Mouse (Mus musculus) neural tube, embryonic 11.5 days (tissue): ENCODE data around the gene Castor1. TPM values are rescaled to one million over a fixed set of nuclear protein-coding genes. Genes with fewer than 3 reads are reported as not detected.

Source experiments
- ATAC-seq: fragments of 200-750 bp; cut with Nextera tagmentation; 2 replicates; pipeline ENCODE4 v1.8.0; 2017; ENCODE audit warnings: moderate number of reproducible peaks, mild to moderate bottlenecking, moderate TSS enrichment, moderate library complexity; ENCODE audit not compliant: insufficient read depth, low FRiP score, low TSS enrichment
- DNase-seq: peaks from one replicate; pipeline ENCODE4 v3.0.0-alpha.2; 2015; ENCODE audit warnings: low spot score
- H3K27ac ChIP-seq: fragments of 300-500 bp; sonication (generic); 2 replicates; pipeline ENCODE4 v1.5.1; 2014; ENCODE audit warnings: low read depth, mild to moderate bottlenecking, low read length
- H3K27me3 ChIP-seq: fragments of 300-500 bp; sonication (generic); 2 replicates; pipeline ENCODE4 v1.6.1; 2014; ENCODE audit warnings: mild to moderate bottlenecking, low read length, mixed read lengths; ENCODE audit not compliant: control insufficient read depth, insufficient read depth
- H3K36me3 ChIP-seq: fragments of 300-500 bp; sonication (generic); 2 replicates; pipeline ENCODE4 v1.6.1; 2014; ENCODE audit warnings: mild to moderate bottlenecking, low read length, moderate library complexity, mixed read lengths; ENCODE audit not compliant: control insufficient read depth, insufficient read depth
- H3K4me1 ChIP-seq: fragments of 300-500 bp; sonication (generic); 2 replicates; pipeline ENCODE4 v1.6.1; 2014; ENCODE audit warnings: low read length, mixed read lengths; ENCODE audit not compliant: control insufficient read depth, insufficient read depth
- H3K4me2 ChIP-seq: fragments of 300-500 bp; sonication (generic); 2 replicates; pipeline ENCODE4 v1.6.1; 2014; ENCODE audit warnings: low read depth, mild to moderate bottlenecking, moderate library complexity
- H3K4me3 ChIP-seq: fragments of 300-500 bp; sonication (generic); 2 replicates; pipeline ENCODE4 v1.5.1; 2014; ENCODE audit warnings: low read depth, low read length
- H3K9ac ChIP-seq: fragments of 300-500 bp; sonication (generic); 2 replicates; pipeline ENCODE4 v1.6.1; 2014; ENCODE audit warnings: mild to moderate bottlenecking, low read length
- H3K9me3 ChIP-seq: fragments of 300-500 bp; sonication (generic); 2 replicates; pipeline ENCODE4 v1.6.1; 2016; ENCODE audit warnings: low read length; ENCODE audit not compliant: control insufficient read depth
- WGBS: fragments of 180-500 bp; shearing (Covaris S2); extraction: QIAGEN DNeasy Blood & Tissue Kit; methylation state at CpG from one replicate; pipeline ENCODE4 v1.1.7; 2014; 5-methylcytosine and 5-hydroxymethylcytosine counted together
- polyA plus RNA-seq: library from polyadenylated mRNA; unstranded; fragments of >200 nt; fragmentation: Nextera tagmentation; extraction: Ambion mirVana; gene quantifications from 2 replicates; pipeline ENCODE4 v1.2.1, GENCODE M21; 2014

Castor1 gene
- polyA plus RNA-seq, 1 experiment from 2014 or later = 2.1 TPM

GRCm38 (mm10) chr11:4222046-4222950, 4.3 kb downstream of the Castor1 start:
- Histone ChIP-seq H3K4me3 (no peak overlapping the region), H3K4me1 (0 out of 2 replicates have a peak, but pooled peaks cover 7% of the 10 kb centered on the region), H3K9me3 (peaks cover 4% of the 10 kb centered on the region; the same call in 1 of the 2 replicates), H3K27me3 (peaks cover 12% of the 10 kb centered on the region), H3K36me3 (no peaks in the 10 kb centered on the region), H3K9ac (no peak overlapping the region), H3K27ac (no peak overlapping the region), H3K4me2 (no peak overlapping the region)
- 86% methylated on average over 17 of the region's 17 CpGs for WGBS
- ATAC-seq (no peak), DNase-seq (no peak)

GRCm38 (mm10) chr11:4223393-4224188, 5.6 kb downstream of the Castor1 start:
- H3K36me3 ChIP-seq = no peaks in the 10 kb centered on the region
- H3K4me2 ChIP-seq = no peak overlapping the region
- no peak for DNase-seq
- H3K4me1 ChIP-seq = no peaks in the 10 kb centered on the region
- H3K9ac ChIP-seq = no peak overlapping the region
- no peak overlapping the region for H3K4me3 ChIP-seq
- no peaks in the 10 kb centered on the region for H3K9me3 ChIP-seq
- H3K27ac ChIP-seq = no peak overlapping the region
- peaks cover 7% of the 10 kb centered on the region for H3K27me3 ChIP-seq
- 29% methylated on average over 7 of the region's 7 CpGs for WGBS
- ATAC-seq = no peak

GRCm38 (mm10) chr11:4224223-4224622, 6.2 kb downstream of the Castor1 start:
- H3K4me3 ChIP-seq = no peak overlapping the region
- H3K9ac ChIP-seq = no peak overlapping the region
- no peaks in the 10 kb centered on the region for H3K36me3 ChIP-seq
- H3K4me1 ChIP-seq = no peaks in the 10 kb centered on the region
- H3K27me3 ChIP-seq = peaks cover under 1% of the 10 kb centered on the region
- ATAC-seq (no peak), DNase-seq (no peak)
- no peak overlapping the region for H3K27ac ChIP-seq
- whole genome bisulfite sequencing = 47% methylated on average over 2 of the region's 2 CpGs
- H3K4me2 ChIP-seq = no peak overlapping the region
- no peaks in the 10 kb centered on the region for H3K9me3 ChIP-seq

GRCm38 (mm10) chr11:4226569-4227325, 8.7 kb downstream of the Castor1 start:
- Histone ChIP-seq H3K27me3 (no peaks in the 10 kb centered on the region), H3K27ac (no peak overlapping the region), H3K4me1 (no peaks in the 10 kb centered on the region), H3K36me3 (no peaks in the 10 kb centered on the region), H3K9me3 (no peaks in the 10 kb centered on the region), H3K4me2 (no peak overlapping the region), H3K4me3 (no peak overlapping the region), H3K9ac (no peak overlapping the region)
- WGBS = 84% methylated on average over 5 of the region's 5 CpGs
- ATAC-seq (no peak), DNase-seq (no peak)

GRCm38 (mm10) chr11:4228463-4228862, 10.4 kb downstream of the Castor1 start:
- Histone ChIP-seq H3K4me3 (no peak overlapping the region), H3K27me3 (no peaks in the 10 kb centered on the region), H3K4me1 (no peaks in the 10 kb centered on the region), H3K4me2 (no peak overlapping the region), H3K36me3 (no peaks in the 10 kb centered on the region), H3K9me3 (no peaks in the 10 kb centered on the region), H3K9ac (no peak overlapping the region), H3K27ac (no peak overlapping the region)
- WGBS = 37% methylated on average over 8 of the region's 8 CpGs
- no peak for ATAC-seq
- no peak for DNase-seq

- no peak for DNase-seq
- no peak overlapping the region for H3K27ac ChIP-seq
Observed at GRCm38 (mm10) chr11:4229841-4230240, 11.8 kb downstream of the Castor1 start.

GRCm38 (mm10) chr11:4231435-4231834, 13.4 kb downstream of the Castor1 start:
- no peak overlapping the region for H3K9ac ChIP-seq
- no peak for DNase-seq
- H3K4me1 ChIP-seq = no peaks in the 10 kb centered on the region
- H3K9me3 ChIP-seq = no peaks in the 10 kb centered on the region
- 90% methylated on average over 2 of the region's 2 CpGs for WGBS
- H3K27ac ChIP-seq = no peak overlapping the region
- ATAC-seq = no peak
- no peaks in the 10 kb centered on the region for H3K27me3 ChIP-seq
- H3K4me3 ChIP-seq = no peak overlapping the region
- H3K36me3 ChIP-seq = no peaks in the 10 kb centered on the region
- no peak overlapping the region for H3K4me2 ChIP-seq

More at GRCm38 (mm10) chr11:4229841-4230240, 11.8 kb downstream of the Castor1 start:
- no peaks in the 10 kb centered on the region for H3K27me3 ChIP-seq
- no peaks in the 10 kb centered on the region for H3K36me3 ChIP-seq
- no peak overlapping the region for H3K9ac ChIP-seq
- no peak overlapping the region for H3K4me2 ChIP-seq
- H3K4me1 ChIP-seq = no peaks in the 10 kb centered on the region
- no peak overlapping the region for H3K4me3 ChIP-seq
- WGBS = 65% methylated on average over 4 of the region's 4 CpGs
- no peak for ATAC-seq
- H3K9me3 ChIP-seq = no peaks in the 10 kb centered on the region

- Histone ChIP-seq H3K4me2 (no peak overlapping the region), H3K4me1 (no peaks in the 10 kb centered on the region), H3K36me3 (no peaks in the 10 kb centered on the region), H3K4me3 (no peak overlapping the region), H3K27me3 (no peaks in the 10 kb centered on the region), H3K27ac (no peak overlapping the region), H3K9me3 (no peaks in the 10 kb centered on the region), H3K9ac (no peak overlapping the region)
- WGBS = 73% methylated on average over 12 of the region's 12 CpGs
- no peak for ATAC-seq
- DNase-seq = no peak
Observed at GRCm38 (mm10) chr11:4232644-4233043, 14.6 kb downstream of the Castor1 start.
